Mouse (Mus musculus): Measurements from ENCODE around the gene Scn4a.

Scn4a gene

DNA sequence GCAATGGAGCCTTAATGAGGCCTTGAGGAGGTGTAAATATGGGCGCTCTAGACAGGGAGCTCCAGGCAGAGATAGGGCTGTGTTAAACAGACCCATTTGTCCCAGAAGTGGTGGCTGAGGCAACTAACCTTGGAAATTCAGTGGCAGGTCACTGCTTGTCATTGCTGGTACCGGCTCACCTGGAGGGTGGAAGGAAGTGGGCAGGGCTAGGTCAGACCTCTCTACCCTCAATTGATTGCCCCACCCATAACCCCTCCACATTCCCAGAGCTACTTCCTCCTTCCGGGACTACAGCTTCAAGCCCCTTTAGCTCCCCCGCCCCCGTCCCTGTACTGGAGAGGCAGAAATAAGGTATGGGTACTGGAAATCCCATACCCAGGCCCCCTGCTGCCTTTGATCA lies 39.6 kb downstream of the Scn4a start:
- no peak for DNase-seq

GRCm38 (mm10) chr11:106310123-106310522 lies 43.0 kb downstream of the Scn4a start:
- DNase-seq = no peak

DNA sequence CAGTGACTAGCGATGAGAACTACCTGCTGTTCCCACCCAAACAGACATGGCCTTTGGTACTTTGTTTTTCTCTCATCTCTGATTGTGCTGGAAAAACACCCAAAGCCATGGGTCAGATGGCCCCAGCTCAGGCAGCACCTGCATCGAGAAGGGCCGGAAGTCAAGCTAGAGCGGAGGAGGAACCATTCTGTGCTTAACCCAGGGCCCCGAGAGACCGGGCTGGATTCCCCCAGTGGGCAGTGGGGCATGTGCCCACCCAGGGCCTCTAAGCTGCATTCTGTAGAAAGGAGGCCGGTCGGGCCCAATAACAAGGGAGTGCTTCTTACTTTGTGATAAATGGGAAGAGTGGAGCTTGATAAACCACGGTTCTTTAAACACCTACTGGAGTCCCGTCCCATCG lies 44.9 kb downstream of the Scn4a start:
- DNase-seq = no peak

- no peak for DNase-seq
These were observed 45.7 kb downstream of the Scn4a start for GRCm38 (mm10) chr11:106307432-106307831.

- DNase-seq = no peak
These were observed 46.3 kb downstream of the Scn4a start for GRCm38 (mm10) chr11:106306758-106307157.

DNA sequence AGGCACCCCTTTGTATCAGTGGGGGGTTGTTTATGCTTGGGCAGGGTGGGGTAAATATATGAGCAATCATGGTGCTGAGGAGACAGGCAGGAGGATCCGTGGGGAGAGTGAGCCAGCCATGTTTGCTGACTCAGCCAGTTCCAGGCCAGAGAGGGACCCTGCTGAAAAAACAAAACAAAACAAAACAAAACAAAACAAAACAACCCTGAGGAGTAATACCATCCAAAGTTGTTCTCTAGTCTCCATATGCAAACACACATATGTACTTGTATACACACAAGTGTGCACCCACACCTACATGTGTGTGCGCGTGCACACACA lies 47.1 kb downstream of the Scn4a start:
- DNase-seq = no peak

DNA sequence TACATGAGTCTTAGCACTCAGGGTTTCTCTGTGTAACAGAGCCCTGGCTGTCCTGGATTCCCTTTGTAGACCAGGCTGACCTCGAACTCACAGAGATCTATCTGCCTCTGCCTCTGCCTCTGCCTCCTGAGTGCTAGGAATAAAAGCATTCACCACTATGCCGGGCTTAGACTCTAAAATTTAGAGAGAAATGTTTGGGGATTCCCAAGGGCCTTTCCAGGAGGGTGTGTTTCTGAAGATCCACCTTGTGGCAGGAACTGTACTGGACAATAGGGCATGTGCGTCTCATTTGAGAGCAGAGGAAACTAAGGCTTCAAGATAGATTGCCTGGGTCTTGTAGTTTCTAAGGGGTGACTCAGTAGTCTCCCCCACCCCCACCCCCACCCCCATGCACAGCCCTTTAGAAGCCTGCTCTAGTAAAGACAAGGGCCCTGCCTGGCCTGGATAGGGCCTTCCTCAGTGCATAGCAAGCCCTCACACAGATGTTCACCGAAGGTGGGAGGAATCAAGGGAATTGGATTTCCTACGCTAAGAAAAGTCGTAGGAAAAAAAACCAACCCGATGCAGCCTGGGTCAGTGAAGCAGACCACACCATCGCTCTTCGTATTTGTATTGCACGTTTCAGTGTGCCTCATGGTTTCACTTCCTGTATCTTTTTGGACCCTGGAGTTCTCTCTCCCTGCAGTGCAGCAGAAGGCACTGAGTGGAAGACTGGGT lies 47.6 kb downstream of the Scn4a start:
- DNase-seq = no peak

- peak; percentile 62 to 69 for DNase-seq
These were observed 50.5 kb downstream of the Scn4a start for GRCm38 (mm10) chr11:106302634-106303033.

GRCm38 (mm10) chr11:106301765-106302164 lies 51.3 kb downstream of the Scn4a start, which contains the start of gene Gh:
Gh (minus strand) TSS chr11:106301865.
- no peak for DNase-seq

- no peak for DNase-seq
These were observed 61.2 kb downstream of the Scn4a start for GRCm38 (mm10) chr11:106291861-106292260.

GRCm38 (mm10) chr11:106290376-106290775 lies 62.7 kb downstream of the Scn4a start:
- no peak for DNase-seq

GRCm38 (mm10) chr11:106289369-106289768 lies 63.7 kb downstream of the Scn4a start:
- DNase-seq = no peak

GRCm38 (mm10) chr11:106286987-106287386 lies 66.1 kb downstream of the Scn4a start:
- DNase-seq = no peak

GRCm38 (mm10) chr11:106286206-106286605 lies 66.9 kb downstream of the Scn4a start:
- no peak for DNase-seq

DNA sequence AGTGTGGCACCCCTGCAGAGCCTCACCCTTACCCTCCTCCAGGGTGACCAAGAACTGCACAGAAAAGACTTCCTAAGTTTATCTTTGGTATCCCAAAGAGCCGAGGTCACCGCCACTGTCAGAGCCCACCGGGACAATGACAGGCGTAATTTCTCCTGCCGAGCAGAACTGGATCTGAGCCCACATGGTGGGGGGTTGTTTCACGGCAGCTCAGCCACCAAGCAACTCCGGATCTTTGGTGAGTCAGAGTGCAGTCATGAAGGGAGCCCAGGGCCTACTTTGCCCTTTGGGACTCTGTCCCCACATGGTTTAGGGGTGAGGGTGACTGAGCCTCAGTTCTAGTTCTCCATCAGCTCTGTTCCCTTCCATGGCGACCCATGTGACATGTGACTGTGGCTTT lies 69.0 kb downstream of the Scn4a start:
- DNase-seq = no peak

- no peak for DNase-seq
These were observed 69.7 kb downstream of the Scn4a start for GRCm38 (mm10) chr11:106283371-106283770.

DNA sequence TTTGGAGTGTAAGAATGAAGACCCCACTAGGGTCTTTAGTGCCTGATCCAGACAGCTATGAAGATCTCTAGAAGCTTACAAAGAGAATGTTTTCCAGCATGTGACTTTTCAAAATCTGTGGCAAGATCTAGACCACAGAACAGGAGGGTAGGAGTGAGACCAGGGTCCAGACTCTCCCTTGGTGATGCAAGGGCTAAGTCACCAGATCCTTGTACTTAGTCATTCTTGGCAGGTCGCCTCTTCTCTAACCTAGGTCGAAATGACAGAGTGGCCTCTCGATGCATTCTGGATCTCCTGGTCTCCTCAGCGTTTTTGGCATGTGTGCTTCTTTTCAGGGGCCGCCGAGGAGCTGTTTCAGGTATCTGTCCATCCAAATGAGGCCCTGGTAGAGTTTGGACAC lies 70.6 kb downstream of the Scn4a start:
- DNase-seq = no peak

DNA sequence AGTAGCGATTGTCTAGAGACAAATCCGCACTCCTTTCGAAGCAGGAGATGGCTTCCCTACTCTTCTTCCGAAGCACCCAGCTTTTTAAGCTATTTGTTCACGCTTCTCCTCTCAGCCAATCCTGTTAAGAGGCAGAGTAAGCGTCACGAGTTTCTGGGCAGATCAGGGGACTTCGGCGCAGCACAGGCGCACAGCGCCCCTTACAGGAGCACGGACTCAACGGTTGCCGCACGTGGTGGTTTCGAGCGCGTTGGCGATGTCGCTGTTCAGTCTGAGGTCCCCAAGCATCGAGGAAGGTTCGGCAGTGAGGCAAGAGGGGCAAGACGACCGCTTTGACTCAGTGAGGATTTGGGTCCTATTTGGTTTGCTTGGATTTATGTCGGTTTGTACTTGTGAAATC lies 76.6 kb downstream of the Scn4a start, which contains the start of gene Tcam1:
Tcam1 (plus strand) TSS at position 219 of the 400 bp plus-strand sequence.
- DNase-seq = peak; percentile 90 to 94

DNA sequence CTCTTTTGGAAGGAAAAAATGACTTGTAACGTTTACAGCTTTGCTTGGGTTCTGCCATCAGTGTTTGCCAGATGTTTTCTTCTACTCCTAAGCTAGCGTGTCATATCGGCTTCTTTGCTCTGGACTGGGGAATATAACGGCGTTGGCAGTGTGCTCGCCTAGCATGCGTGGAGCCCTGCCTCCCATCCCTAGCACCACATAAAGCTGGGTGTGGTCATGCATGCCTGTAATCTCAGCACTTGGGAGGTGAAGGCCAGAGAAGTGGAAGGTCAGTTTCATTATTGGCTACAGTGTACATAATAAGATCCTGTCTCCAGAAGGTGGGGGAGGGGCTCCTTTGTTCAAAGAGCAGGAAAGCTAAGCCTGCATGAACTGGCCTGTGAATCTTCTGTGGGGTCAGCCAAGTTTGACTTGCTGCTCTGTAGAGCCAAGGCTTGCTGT lies 78.1 kb downstream of the Scn4a start:
- peak in 1 of 2 experiments; percentile 7 for DNase-seq

DNA sequence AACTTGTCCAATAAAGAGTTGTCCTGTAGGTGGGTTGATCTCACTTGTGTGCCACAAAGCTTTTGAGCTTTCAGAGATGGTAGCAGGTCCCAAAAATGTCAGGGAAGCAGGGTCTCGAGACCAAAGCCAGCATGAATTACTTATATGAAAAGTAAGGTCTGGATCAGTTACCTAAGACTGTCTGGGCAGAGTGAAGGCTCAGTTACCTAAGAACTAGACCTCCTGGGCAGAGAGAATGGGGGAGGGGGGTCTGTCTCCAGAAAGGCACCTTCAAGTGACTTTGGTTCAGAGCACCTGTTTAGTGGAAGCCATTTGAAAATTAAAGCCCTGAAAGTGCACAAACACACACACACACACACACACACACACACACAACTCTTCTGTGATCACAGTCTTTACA lies 78.7 kb downstream of the Scn4a start:
- DNase-seq = no peak

GRCm38 (mm10) chr11:106273811-106274210 lies 79.3 kb downstream of the Scn4a start:
- DNase-seq = no peak

DNA sequence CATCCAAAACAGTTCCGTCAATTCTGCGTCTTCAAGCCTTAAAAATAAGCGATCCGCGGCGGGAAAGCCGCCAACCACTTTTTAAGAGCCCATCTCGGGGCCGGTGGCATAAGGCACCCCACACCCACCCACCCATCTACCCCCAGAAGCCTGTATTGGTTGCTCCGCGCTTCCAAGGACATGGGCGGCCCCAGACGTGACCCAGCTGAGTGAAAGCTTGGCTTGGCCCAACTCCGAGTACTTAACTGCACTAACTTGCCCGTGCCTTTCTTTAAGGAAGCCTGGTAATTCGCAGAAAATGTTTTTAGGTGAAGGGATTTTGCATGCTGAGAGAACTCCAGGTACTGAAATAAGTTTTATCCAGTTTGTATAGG lies 79.8 kb downstream of the Scn4a start:
- no peak for DNase-seq

GRCm38 (mm10) chr11:106272644-106273310 lies 80.3 kb downstream of the Scn4a start, which contains the start of gene Smarcd2:
Smarcd2 (minus strand) TSS chr11:106272972.
- DNase-seq = peak; percentile 99 to 100

Measured in thymus, postnatal 36 days (tissue).